Mouse (Mus musculus): Measurements from ENCODE around the gene Apol9a.
"Not testable (repeated sequence)": the region's sequence is repeated elsewhere in the genome, so short reads cannot be mapped to it uniquely, and the experiment has no call there.

The Apol9a gene

GRCm38 (mm10) chr15:77411035-77411434 is at the start of gene Apol9a:
Apol9a (minus strand) TSS chr15:77411135.
- DNase-seq = not testable (repeated sequence)

GRCm38 (mm10) chr15:77449927-77450326 is 39.0 kb upstream of the Apol9a start:
- peak; percentile 37 for DNase-seq

- DNase-seq = not testable (repeated sequence)
Observed at GRCm38 (mm10) chr15:77447392-77447791, 36.5 kb upstream of the Apol9a start, which contains the start of gene Apol7b. Apol7b (minus strand) TSS chr15:77447492.

GRCm38 (mm10) chr15:77445668-77446067 is 34.7 kb upstream of the Apol9a start:
- not testable (repeated sequence) for DNase-seq

- DNase-seq = not testable (repeated sequence)
Observed at GRCm38 (mm10) chr15:77444746-77445145, 33.8 kb upstream of the Apol9a start.

- not testable (repeated sequence) for DNase-seq
Observed at GRCm38 (mm10) chr15:77428690-77429448, 17.9 kb upstream of the Apol9a start.

GRCm38 (mm10) chr15:77422925-77423324 is 12.0 kb upstream of the Apol9a start:
- not testable (repeated sequence) for DNase-seq

GRCm38 (mm10) chr15:77419657-77420056 is 8.7 kb upstream of the Apol9a start:
- not testable (repeated sequence) for DNase-seq

- not testable (repeated sequence) for DNase-seq
Observed at GRCm38 (mm10) chr15:77416655-77417333, 5.9 kb upstream of the Apol9a start.

- DNase-seq = not testable (repeated sequence)
Observed at GRCm38 (mm10) chr15:77415653-77416052, 4.7 kb upstream of the Apol9a start.

GRCm38 (mm10) chr15:77412695-77413094 is 1.8 kb upstream of the Apol9a start:
- not testable (repeated sequence) for DNase-seq

GRCm38 (mm10) chr15:77406370-77406769 is 4.6 kb downstream of the Apol9a start:
- peak; percentile 72 for DNase-seq

GRCm38 (mm10) chr15:77399027-77399426 is 11.9 kb downstream of the Apol9a start, which contains the start of gene Apol7a:
Apol7a (minus strand) TSS chr15:77399110.
- DNase-seq = peak; percentile 17

GRCm38 (mm10) chr15:77397450-77398132 is 13.3 kb downstream of the Apol9a start:
- not testable (repeated sequence) for DNase-seq

- DNase-seq = not testable (repeated sequence)
Observed at GRCm38 (mm10) chr15:77393832-77394231, 17.1 kb downstream of the Apol9a start.

- no peak for DNase-seq
Observed at GRCm38 (mm10) chr15:77387462-77387861, 23.5 kb downstream of the Apol9a start.

GRCm38 (mm10) chr15:77384340-77385030 is 26.4 kb downstream of the Apol9a start:
- no peak for DNase-seq

GRCm38 (mm10) chr15:77382880-77383279 is 28.1 kb downstream of the Apol9a start:
- no peak for DNase-seq

GRCm38 (mm10) chr15:77382271-77382850 is 28.6 kb downstream of the Apol9a start:
- DNase-seq = no peak

- no peak for DNase-seq
Observed at GRCm38 (mm10) chr15:77381481-77381880, 29.5 kb downstream of the Apol9a start.

GRCm38 (mm10) chr15:77379921-77380320 is 31.0 kb downstream of the Apol9a start:
- DNase-seq = no peak

- DNase-seq = no peak
Observed at GRCm38 (mm10) chr15:77377419-77377818, 33.5 kb downstream of the Apol9a start.

All from thymus, postnatal 14 days (tissue).